Mouse (Mus musculus) CD4-positive naive resting alpha-beta T cell, adult 76 days (primary cell): Measurements from ENCODE around the gene Psen2. TPM values are rescaled to one million over a fixed set of nuclear protein-coding genes. Genes with fewer than 3 reads are reported as not detected.

Source experiments
- total RNA-seq: library from RNA; stranded (reverse); gene quantifications from one replicate; pipeline ENCODE4 v1.2.4, GENCODE M21; 2023

The Psen2 gene
- 49.0 TPM for total RNA-seq

GRCm38 (mm10) chr1:180263364-180263997 lies at the start of gene Psen2:
Gene Psen2, minus strand, starts transcription at chr1:180263438.

GRCm38 (mm10) chr1:180198959-180199714 lies 64.1 kb downstream of the Psen2 start, which contains the start of gene Coq8a:
Gene Coq8a, minus strand, starts transcription at chr1:180199602.

Other genes with a start within 250 kb of the Psen2 start
- 29.0 TPM for gene Coq8a, start 63.8 kb downstream of the Psen2 start, total RNA-seq
- 479 TPM for gene Itpkb, start 67.0 kb upstream of the Psen2 start, total RNA-seq
- gene Stum, start 220.1 kb upstream of the Psen2 start, total RNA-seq = 0.09 TPM